Mouse (Mus musculus) kidney, adult 2 months (tissue): ENCODE data around the gene Raph1.

Source experiments
- CTCF ChIP-seq: fragments of 200-500 bp; conservative IDR thresholded peaks from 2 replicates; pipeline ENCODE4 v1.5.1; 2011; ENCODE audit warnings: low read depth, mild to moderate bottlenecking, control low read depth, low read length, moderate library complexity, mixed read lengths; ENCODE audit not compliant: insufficient read depth, insufficient read length
- POLR2A ChIP-seq: fragments of 200-500 bp; IDR thresholded peaks from one replicate; pipeline ENCODE4 v1.6.1; 2011; ENCODE audit warnings: low read depth, low read length, control low read depth

DNA sequence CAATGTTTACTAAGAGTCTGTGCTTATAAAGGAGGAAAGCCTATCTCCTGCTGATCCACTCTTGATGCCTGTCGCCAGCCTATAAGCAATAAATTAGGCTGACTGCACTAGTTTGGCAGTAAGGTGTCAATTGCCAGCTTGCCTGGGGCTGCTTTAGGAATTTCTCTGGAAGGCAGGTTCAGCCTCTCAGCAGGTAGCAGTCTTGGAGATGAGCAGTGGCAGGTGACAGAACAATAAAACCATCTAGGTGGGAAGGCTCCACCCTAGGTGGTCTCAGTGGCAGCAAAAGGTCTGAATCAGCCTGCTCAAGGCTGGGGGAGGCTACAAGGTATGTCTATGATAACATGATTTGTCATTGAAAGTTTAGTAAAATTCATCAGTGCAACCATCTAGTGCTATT, 134.4 kb downstream of the Raph1 start:
- TF ChIP-seq CTCF, result no peak
- TF ChIP-seq POLR2A, result no peak
